Mouse (Mus musculus) cerebellum, postnatal 14 days (tissue): ENCODE measurements at regions not wholly inside any gene's neighbourhood (a gene's known extent, or its start where the extent isn't known, plus 50 kb on each side); places are given as distances from the start of the nearest gene placed in this dataset.
A peak's percentile ranks its signal among the peaks of the same experiment; 100 is the strongest.

Source experiments
- DNase-seq, 2 experiments: peaks; one replicate each; pipeline ENCODE4 v3.0.0; 2021; ENCODE audit warnings: mixed read lengths in 2 of 2

GRCm38 (mm10) chr4:105394366-105394765, 237.2 kb downstream of the Plpp3 start:
- no peak for DNase-seq

GRCm38 (mm10) chr4:105397451-105397850, 240.3 kb downstream of the Plpp3 start:
- DNase-seq = no peak

GRCm38 (mm10) chr4:105402021-105402420, 244.9 kb downstream of the Plpp3 start:
- no peak for DNase-seq

GRCm38 (mm10) chr4:105403169-105403568, 246.0 kb downstream of the Plpp3 start:
- DNase-seq = peak in 1 of 2 experiments; percentile 5

- DNase-seq = no peak
Measured at GRCm38 (mm10) chr4:105403686-105404085, 246.5 kb downstream of the Plpp3 start.

GRCm38 (mm10) chr4:105405728-105406127, 248.6 kb downstream of the Plpp3 start:
- no peak for DNase-seq

- peak; percentile 7 to 14 for DNase-seq
Measured at GRCm38 (mm10) chr4:105406786-105407464, 249.8 kb downstream of the Plpp3 start.

- DNase-seq = no peak
Measured at GRCm38 (mm10) chr4:105408896-105409295, 251.7 kb downstream of the Plpp3 start.

GRCm38 (mm10) chr4:105417166-105417565, 260.0 kb downstream of the Plpp3 start:
- DNase-seq = no peak

- DNase-seq = no peak
Measured at GRCm38 (mm10) chr4:105422466-105422865, 265.3 kb downstream of the Plpp3 start.

GRCm38 (mm10) chr4:105423727-105424201, 266.6 kb downstream of the Plpp3 start:
- DNase-seq = no peak

- no peak for DNase-seq
Measured at GRCm38 (mm10) chr4:105425086-105425485, 267.9 kb downstream of the Plpp3 start.

GRCm38 (mm10) chr4:105427581-105427980, 270.4 kb downstream of the Plpp3 start:
- DNase-seq = no peak

GRCm38 (mm10) chr4:105429381-105430100, 272.4 kb downstream of the Plpp3 start:
- DNase-seq = no peak

GRCm38 (mm10) chr4:105432461-105432860, 275.3 kb downstream of the Plpp3 start:
- DNase-seq = no peak

- no peak for DNase-seq
Measured at GRCm38 (mm10) chr4:105437141-105437540, 280.0 kb downstream of the Plpp3 start.

GRCm38 (mm10) chr4:105449046-105449860, 292.1 kb downstream of the Plpp3 start:
- peak; percentile 63 to 71 for DNase-seq

- DNase-seq = no peak
Measured at GRCm38 (mm10) chr4:105450881-105451280, 293.7 kb downstream of the Plpp3 start.

GRCm38 (mm10) chr4:105451871-105452270, 294.7 kb downstream of the Plpp3 start:
- no peak for DNase-seq

- peak; percentile 29 to 52 for DNase-seq
Measured at GRCm38 (mm10) chr4:105456955-105457621, 299.9 kb downstream of the Plpp3 start.

- no peak for DNase-seq
Measured at GRCm38 (mm10) chr4:105459991-105460688, 303.0 kb downstream of the Plpp3 start.

- no peak for DNase-seq
Measured at GRCm38 (mm10) chr4:105460689-105461005, 303.5 kb downstream of the Plpp3 start.
